Mouse (Mus musculus): ENCODE data around the gene Rnf185.

DNA sequence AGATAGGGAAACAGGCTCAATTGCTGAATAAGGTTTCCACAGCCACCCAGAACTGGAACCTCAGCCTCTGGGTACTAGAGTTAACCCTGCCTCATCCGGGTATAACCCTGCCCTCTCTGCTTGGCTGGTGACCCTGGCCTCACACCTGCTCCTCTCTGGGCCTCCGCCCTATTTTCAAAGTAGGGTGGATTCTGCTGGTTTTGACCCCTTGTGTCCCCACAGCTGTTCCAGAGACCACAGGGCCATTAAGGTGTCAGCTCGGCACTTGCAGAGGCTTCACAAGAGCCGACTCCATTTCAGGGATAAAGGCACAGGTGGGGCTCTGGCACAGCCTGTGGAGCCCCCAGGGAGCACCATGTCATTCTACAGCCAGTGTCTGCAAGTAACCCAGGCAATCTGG is 40.6 kb upstream of the Rnf185 start:
- TF ChIP-seq CTCF (IDR thresholded peaks at IDR 0.05; ENCODE audit: insufficient read depth, low read depth, low read length) = no peak
- 0 out of 2 replicates have a peak, but pooled peaks have one; percentile 13 for TF ChIP-seq POLR2A (IDR thresholded peaks at IDR 0.05; ENCODE audit: insufficient read depth, low read depth, low read length)
